Mouse (Mus musculus) megakaryocyte, embryonic 14.5 days (primary cell): ENCODE data around the gene Tmc1.

Experiments used
- FLI1 ChIP-seq: IDR thresholded peaks from 2 replicates; pipeline ENCODE4 v1.6.1; 2012; ENCODE audit warnings: low read length, inconsistent platforms, mixed read lengths
- GATA1 ChIP-seq: IDR thresholded peaks from 3 replicates; pipeline ENCODE4 v1.6.1; 2012; ENCODE audit warnings: mixed read lengths, low read length, inconsistent platforms, borderline replicate concordance

DNA sequence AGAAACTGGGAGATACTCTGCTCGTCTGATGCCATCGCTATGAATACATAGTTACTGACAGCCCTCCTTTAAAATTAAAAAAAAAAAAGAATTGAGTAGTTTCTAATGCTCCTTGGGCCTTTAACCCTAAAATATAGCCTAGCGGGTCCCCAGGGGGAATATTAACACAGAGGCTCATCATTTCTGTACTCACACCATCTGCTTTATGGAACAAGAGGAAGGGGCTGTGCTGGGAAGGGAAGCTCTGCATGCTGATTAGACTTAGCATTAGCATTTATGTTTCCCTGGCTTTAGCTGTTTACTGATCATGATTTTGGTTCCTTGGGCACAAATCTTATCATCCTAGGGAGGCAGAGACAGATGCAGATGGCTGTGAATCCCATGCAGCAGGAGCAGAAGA, 159.0 kb downstream of the Tmc1 start:
- no peak for TF ChIP-seq GATA1
- TF ChIP-seq FLI1 = no peak
